Mouse (Mus musculus): ENCODE data around the gene Lpp.

DNA sequence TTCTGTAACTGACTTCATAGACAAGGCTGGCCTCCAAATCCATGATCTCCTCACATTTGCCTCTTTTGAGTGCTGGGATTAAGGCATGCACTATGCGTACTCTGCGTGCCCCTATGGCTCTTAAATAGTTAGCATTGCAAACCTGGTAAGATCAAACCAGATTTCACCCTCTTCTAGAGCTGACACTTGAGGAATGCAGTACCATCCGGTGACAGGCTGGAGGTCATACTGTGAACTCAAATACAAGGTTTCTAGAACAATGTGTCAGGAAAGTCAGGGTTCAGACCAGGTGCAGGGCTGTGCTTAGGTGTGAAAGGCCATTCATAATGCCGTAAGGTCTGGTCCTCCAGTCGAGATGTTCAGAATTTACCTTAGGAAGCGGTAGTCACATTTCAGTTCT is 18.0 kb downstream of the Lpp start:
- TF ChIP-seq CTCF (IDR thresholded peaks at IDR 0.05; ENCODE audit: control insufficient read depth, insufficient read depth, low read length) (no peak), POLR2A (IDR thresholded peaks at IDR 0.05; ENCODE audit: borderline replicate concordance, control insufficient read depth, low read depth, low read length) (no peak)
